Mouse (Mus musculus) embryonic facial prominence, embryonic 12.5 days (tissue): ENCODE results near the gene Lrrc26. TPM values are rescaled to one million over a fixed set of nuclear protein-coding genes. Genes with fewer than 3 reads are reported as not detected.

Source experiments
- ATAC-seq: fragments of 200-750 bp; cut with Nextera tagmentation; 2 replicates; pipeline ENCODE4 v1.8.0; 2017; ENCODE audit not compliant: insufficient number of reproducible peaks, insufficient read depth, low FRiP score, low TSS enrichment
- H3K27ac ChIP-seq: fragments of 300-500 bp; sonication (generic); 2 replicates; pipeline ENCODE4 v1.5.1; 2016; ENCODE audit warnings: mild to moderate bottlenecking
- H3K27me3 ChIP-seq: fragments of 300-500 bp; sonication (generic); 2 replicates; pipeline ENCODE4 v1.6.1; 2016; ENCODE audit warnings: mild to moderate bottlenecking, moderate library complexity
- H3K36me3 ChIP-seq: fragments of 300-500 bp; sonication (generic); 2 replicates; pipeline ENCODE4 v1.6.1; 2016; ENCODE audit warnings: mild to moderate bottlenecking
- H3K4me1 ChIP-seq: fragments of 300-500 bp; sonication (generic); 2 replicates; pipeline ENCODE4 v1.6.1; 2016
- H3K4me2 ChIP-seq: fragments of 300-500 bp; sonication (generic); replicated peaks from 2 replicates; pipeline ENCODE4 v1.6.1; 2016; ENCODE audit warnings: mild to moderate bottlenecking, moderate library complexity
- H3K4me3 ChIP-seq: fragments of 300-500 bp; sonication (generic); 2 replicates; pipeline ENCODE4 v1.5.1; 2016; ENCODE audit warnings: mild to moderate bottlenecking
- H3K9ac ChIP-seq: fragments of 300-500 bp; sonication (generic); 2 replicates; pipeline ENCODE4 v1.6.1; 2016; ENCODE audit warnings: mild to moderate bottlenecking, moderate library complexity
- H3K9me3 ChIP-seq: fragments of 300-500 bp; sonication (generic); 2 replicates; pipeline ENCODE4 v1.6.1; 2016; ENCODE audit warnings: mild to moderate bottlenecking, moderate library complexity
- WGBS: fragments of 180-500 bp; shearing (Covaris S2); methylation state at CpG from one replicate; pipeline ENCODE4 v1.1.7; 2016; 5-methylcytosine and 5-hydroxymethylcytosine counted together
- polyA plus RNA-seq: library from polyadenylated mRNA; unstranded; fragments of >200 nt; fragmentation: Nextera tagmentation; extraction: Ambion mirVana; gene quantifications from 2 replicates; pipeline ENCODE4 v1.2.1, GENCODE M21; 2016

Gene Lrrc26
- polyA plus RNA-seq: not detected in 2 replicates

GRCm38 (mm10) chr2:25289651-25290050 lies at the start of gene Lrrc26:
Lrrc26 (plus strand) TSS chr2:25289915.
- no peak for ATAC-seq
- whole genome bisulfite sequencing: 5% methylated on average over 11 of the region's 11 CpGs
- peaks cover 13% of the 10 kb centered on the region for H3K4me1 ChIP-seq
- H3K27me3 ChIP-seq: peaks cover 78% of the 10 kb centered on the region
- H3K4me3 ChIP-seq: peak within 1 kb of the TSS; percentile 11; the same call in 1 of the 2 replicates
- no peak within 1 kb of the TSS for H3K27ac ChIP-seq
- no peak within 1 kb of the TSS for H3K9ac ChIP-seq
- no peaks in the 10 kb centered on the region for H3K9me3 ChIP-seq
- peaks cover 17% of the 10 kb centered on the region for H3K36me3 ChIP-seq
- H3K4me2 ChIP-seq: peak within 1 kb of the TSS; percentile 32

DNA sequence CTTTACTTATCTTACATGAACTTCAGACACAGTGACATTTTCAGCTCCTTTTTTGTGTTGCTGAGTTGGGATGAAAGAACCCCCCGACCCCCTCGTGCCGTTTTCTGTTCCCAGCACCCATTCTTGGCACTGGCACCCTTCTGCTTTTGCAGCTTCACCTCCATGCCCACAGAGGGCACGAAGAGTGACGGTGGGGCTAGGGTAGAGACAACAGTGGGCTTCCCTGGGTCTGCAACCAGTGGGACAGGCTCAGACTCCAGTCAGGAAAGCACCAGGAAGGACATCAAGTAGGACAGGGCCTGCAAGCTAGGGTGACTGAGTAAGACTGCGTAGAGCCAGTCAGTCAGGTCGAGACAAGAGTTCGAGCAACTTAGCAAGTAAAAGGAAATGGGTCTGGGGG lies 49.4 kb upstream of the Lrrc26 start:
- Histone ChIP-seq H3K9ac (0 out of 2 replicates have a peak overlapping the region, but pooled peaks have one; percentile 6), H3K9me3 (no peaks in the 10 kb centered on the region), H3K4me3 (peak overlapping the region; percentile 34), H3K36me3 (peaks cover 2% of the 10 kb centered on the region; the same call in 1 of the 2 replicates), H3K27me3 (peaks cover 46% of the 10 kb centered on the region), H3K4me2 (peak overlapping the region; percentile 98), H3K27ac (peak overlapping the region; percentile 8; the same call in 1 of the 2 replicates), H3K4me1 (peaks cover 22% of the 10 kb centered on the region)
- 48% methylated on average over 8 of the region's 8 CpGs for WGBS
- ATAC-seq: no peak

GRCm38 (mm10) chr2:25240723-25241437 lies 48.8 kb upstream of the Lrrc26 start:
- Histone ChIP-seq H3K4me3 (peak overlapping the region; percentile 34), H3K4me1 (peaks cover 22% of the 10 kb centered on the region), H3K36me3 (peaks cover 6% of the 10 kb centered on the region; the same call in 1 of the 2 replicates), H3K9ac (peak overlapping the region; percentile 24; the same call in 1 of the 2 replicates), H3K27me3 (peaks cover 43% of the 10 kb centered on the region), H3K4me2 (peak overlapping the region; percentile 98), H3K9me3 (no peaks in the 10 kb centered on the region), H3K27ac (peak overlapping the region; percentile 8; the same call in 1 of the 2 replicates)
- WGBS: 1% methylated on average over 29 of the region's 29 CpGs
- ATAC-seq: peak; percentile 81

GRCm38 (mm10) chr2:25241438-25241775 lies 48.3 kb upstream of the Lrrc26 start:
- peaks cover 11% of the 10 kb centered on the region for H3K36me3 ChIP-seq
- H3K9me3 ChIP-seq: no peaks in the 10 kb centered on the region
- peak overlapping the region; percentile 52 for H3K4me3 ChIP-seq
- peak overlapping the region; percentile 98 for H3K4me2 ChIP-seq
- no peak overlapping the region for H3K9ac ChIP-seq
- 0 out of 2 replicates have a peak, but pooled peaks have one; percentile 19 for ATAC-seq
- no peak overlapping the region for H3K27ac ChIP-seq
- peaks cover 39% of the 10 kb centered on the region for H3K27me3 ChIP-seq
- 21% methylated on average over 6 of the region's 6 CpGs for WGBS
- peaks cover 22% of the 10 kb centered on the region for H3K4me1 ChIP-seq

- peak within 1 kb of the TSS; percentile 98 for H3K4me2 ChIP-seq
- H3K27me3 ChIP-seq: peaks cover 39% of the 10 kb centered on the region
- 0 out of 2 replicates have a peak within 1 kb of the TSS, but pooled peaks have one; percentile 8 for H3K27ac ChIP-seq
- H3K4me3 ChIP-seq: peak within 1 kb of the TSS; percentile 52
- peak within 1 kb of the TSS; percentile 52 for H3K9ac ChIP-seq
- WGBS: under 1% methylated on average over 59 of the region's 59 CpGs
- H3K36me3 ChIP-seq: peaks cover 12% of the 10 kb centered on the region
- H3K9me3 ChIP-seq: no peaks in the 10 kb centered on the region
- ATAC-seq: no peak
- peaks cover 22% of the 10 kb centered on the region for H3K4me1 ChIP-seq
Observed at GRCm38 (mm10) chr2:25242101-25242506, 47.6 kb upstream of the Lrrc26 start, which contains the start of the genes Rnf208 and Cysrt1. Rnf208 (plus strand) TSS chr2:25242255. Cysrt1 (minus strand) TSS chr2:25242452.

GRCm38 (mm10) chr2:25243342-25243741 lies 46.4 kb upstream of the Lrrc26 start:
- ATAC-seq: no peak
- WGBS: 77% methylated on average over 8 of the region's 8 CpGs
- H3K4me3 ChIP-seq: no peak overlapping the region

GRCm38 (mm10) chr2:25244144-25244543 lies 45.6 kb upstream of the Lrrc26 start:
- Histone ChIP-seq H3K36me3 (peaks cover 33% of the 10 kb centered on the region), H3K9ac (no peak overlapping the region), H3K4me3 (no peak overlapping the region), H3K9me3 (no peaks in the 10 kb centered on the region), H3K27ac (no peak overlapping the region), H3K4me2 (no peak overlapping the region), H3K4me1 (peaks cover 22% of the 10 kb centered on the region), H3K27me3 (peaks cover 34% of the 10 kb centered on the region)
- no peak for ATAC-seq
- 89% methylated on average over 4 of the region's 4 CpGs for WGBS

More at GRCm38 (mm10) chr2:25243342-25243741, 46.4 kb upstream of the Lrrc26 start:
- H3K4me2 ChIP-seq: peak overlapping the region; percentile 98; the same call in 1 of the 2 replicates
- peaks cover 22% of the 10 kb centered on the region for H3K4me1 ChIP-seq
- H3K36me3 ChIP-seq: peaks cover 25% of the 10 kb centered on the region
- peaks cover 34% of the 10 kb centered on the region for H3K27me3 ChIP-seq
- no peaks in the 10 kb centered on the region for H3K9me3 ChIP-seq
- 0 out of 2 replicates have a peak overlapping the region, but pooled peaks have one; percentile 52 for H3K9ac ChIP-seq
- H3K27ac ChIP-seq: no peak overlapping the region

GRCm38 (mm10) chr2:25246183-25247072 lies 43.3 kb upstream of the Lrrc26 start, which contains the start of gene AL732309.1:
AL732309.1 (minus strand) TSS chr2:25246863.
- no peak for ATAC-seq
- Histone ChIP-seq H3K27ac (no peak within 1 kb of the TSS), H3K4me1 (peaks cover 13% of the 10 kb centered on the region), H3K4me2 (no peak within 1 kb of the TSS), H3K4me3 (no peak within 1 kb of the TSS), H3K9ac (peak within 1 kb of the TSS; percentile 15; the same call in 1 of the 2 replicates), H3K9me3 (no peaks in the 10 kb centered on the region), H3K36me3 (peaks cover 48% of the 10 kb centered on the region), H3K27me3 (peaks cover 28% of the 10 kb centered on the region)
- whole genome bisulfite sequencing: 93% methylated on average over 10 of the region's 10 CpGs

DNA sequence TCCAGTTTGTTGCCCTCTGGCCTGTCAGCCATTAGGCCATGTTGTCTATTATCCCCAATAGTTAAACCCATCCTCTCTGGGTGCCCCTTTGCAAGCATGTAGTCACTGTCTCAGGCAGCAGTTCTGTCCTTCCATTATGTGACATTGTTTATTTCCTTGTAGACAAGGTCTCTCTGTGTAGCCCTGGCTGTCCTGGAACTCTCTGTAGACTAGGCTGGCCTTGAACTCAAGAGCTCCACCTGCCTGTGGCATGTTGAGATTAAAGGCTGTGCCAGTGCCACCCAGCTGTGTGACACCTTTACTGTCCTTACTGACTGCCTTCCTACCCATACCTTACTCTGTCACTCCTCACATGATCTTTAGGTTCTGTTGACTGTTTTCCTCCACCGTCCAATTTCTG lies 37.4 kb upstream of the Lrrc26 start:
- Histone ChIP-seq H3K36me3 (peaks cover 34% of the 10 kb centered on the region), H3K4me2 (no peak overlapping the region), H3K27me3 (no peaks in the 10 kb centered on the region), H3K4me1 (peaks cover 14% of the 10 kb centered on the region), H3K9me3 (no peaks in the 10 kb centered on the region), H3K9ac (no peak overlapping the region), H3K27ac (no peak overlapping the region), H3K4me3 (no peak overlapping the region)
- no peak for ATAC-seq
- WGBS: 83% methylated on average over 1 of the region's 1 CpGs

GRCm38 (mm10) chr2:25255284-25255779 lies 34.4 kb upstream of the Lrrc26 start, which contains the start of gene Tmem203:
Tmem203 (plus strand) TSS chr2:25255439.
- WGBS: under 1% methylated on average over 39 of the region's 39 CpGs

More at GRCm38 (mm10) chr2:25255284-25255779, 34.4 kb upstream of the Lrrc26 start, which contains the start of gene Tmem203:
- peak within 1 kb of the TSS; percentile 87 for H3K9ac ChIP-seq
- H3K27ac ChIP-seq: peak within 1 kb of the TSS; percentile 74
- no peaks in the 10 kb centered on the region for H3K27me3 ChIP-seq
- H3K36me3 ChIP-seq: peaks cover 5% of the 10 kb centered on the region
- peak within 1 kb of the TSS; percentile 97 for H3K4me2 ChIP-seq
- peak within 1 kb of the TSS; percentile 98 for H3K4me3 ChIP-seq
- no peaks in the 10 kb centered on the region for H3K9me3 ChIP-seq
- H3K4me1 ChIP-seq: peaks cover 14% of the 10 kb centered on the region
- peak; percentile 58 for ATAC-seq
